Mouse (Mus musculus) olfactory bulb, adult 2 months (tissue): Measurements from ENCODE around the gene Elmod3. TPM values are rescaled to one million over a fixed set of nuclear protein-coding genes. Genes with fewer than 3 reads are reported as not detected.
"Not testable (repeated sequence)": the region's sequence is repeated elsewhere in the genome, so short reads cannot be mapped to it uniquely, and the experiment has no call there.

Experiments used
- H3K27ac ChIP-seq: fragments of 200-500 bp; 2 replicates; pipeline ENCODE4 v1.5.1; 2012; ENCODE audit warnings: low read depth, low read length; ENCODE audit not compliant: insufficient read depth
- H3K4me1 ChIP-seq: fragments of 200-500 bp; 2 replicates; pipeline ENCODE4 v1.6.1; 2012; ENCODE audit warnings: low read length; ENCODE audit not compliant: control insufficient read depth, insufficient read depth
- H3K4me3 ChIP-seq: fragments of 200-500 bp; 2 replicates; pipeline ENCODE4 v1.5.1; 2012; ENCODE audit warnings: mild to moderate bottlenecking, low read depth, low read length, moderate library complexity; ENCODE audit not compliant: insufficient read depth
- CTCF ChIP-seq: fragments of 200-500 bp; IDR thresholded peaks from 2 replicates; pipeline ENCODE4 v1.5.1; 2012; ENCODE audit warnings: low read depth, mild to moderate bottlenecking, low read length, moderate library complexity; ENCODE audit not compliant: insufficient read depth
- POLR2A ChIP-seq: fragments of 200-500 bp; IDR thresholded peaks from 2 replicates; pipeline ENCODE4 v1.6.1; 2012; ENCODE audit warnings: mild to moderate bottlenecking, low read depth, low read length, moderate library complexity; ENCODE audit not compliant: insufficient read depth
- WGBS: fragments of 180-500 bp; shearing (Covaris S2); methylation state at CpG from one replicate; pipeline ENCODE4 v1.1.7; 2018; 5-methylcytosine and 5-hydroxymethylcytosine counted together
- polyA plus RNA-seq: library from polyadenylated mRNA; stranded (reverse); fragments of >200 nt; gene quantifications from 2 replicates; pipeline ENCODE4 v1.2.4, GENCODE M21; 2012; ENCODE audit warnings: low replicate concordance; ENCODE audit not compliant: missing spikeins, insufficient read depth, insufficient read length

Gene Elmod3
- polyA plus RNA-seq, 1 experiment: not detected

GRCm38 (mm10) chr6:72547862-72548261 is 50.4 kb downstream of the Elmod3 start:
- WGBS: 92% methylated on average over 3 of the region's 3 CpGs
- H3K27ac ChIP-seq: no peak overlapping the region
- TF ChIP-seq POLR2A: no peak
- TF ChIP-seq CTCF: no peak
- peaks cover 23% of the 10 kb centered on the region for H3K4me1 ChIP-seq
- no peak overlapping the region for H3K4me3 ChIP-seq

GRCm38 (mm10) chr6:72547121-72547520 is 51.1 kb downstream of the Elmod3 start:
- WGBS: 97% methylated on average over 2 of the region's 2 CpGs
- H3K27ac ChIP-seq: no peak overlapping the region
- TF ChIP-seq CTCF (no peak), POLR2A (no peak)
- no peak overlapping the region for H3K4me3 ChIP-seq
- H3K4me1 ChIP-seq: peaks cover 20% of the 10 kb centered on the region

DNA sequence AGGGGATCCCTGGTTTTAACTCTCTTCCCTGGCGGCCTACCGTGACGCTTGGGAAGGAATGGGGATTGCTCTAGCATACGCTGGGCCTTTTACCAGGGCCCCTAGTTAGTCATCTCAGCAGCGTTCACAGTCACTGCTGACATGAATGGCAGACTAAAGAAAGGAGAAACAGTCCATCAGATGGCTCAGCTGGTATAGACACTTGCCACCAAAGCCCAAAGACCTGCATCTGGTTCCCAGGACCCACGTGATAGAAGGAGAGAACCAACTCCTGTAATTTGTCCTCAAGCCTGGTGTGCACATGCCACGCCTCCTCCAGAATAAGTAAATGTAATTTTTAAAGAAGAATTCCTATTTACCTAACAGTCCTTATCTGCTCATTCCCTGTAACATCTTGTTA is 52.8 kb downstream of the Elmod3 start:
- 78% methylated on average over 7 of the region's 7 CpGs for WGBS
- TF ChIP-seq CTCF: no peak
- TF ChIP-seq POLR2A: no peak
- Histone ChIP-seq H3K4me1 (peaks cover 17% of the 10 kb centered on the region), H3K4me3 (no peak overlapping the region), H3K27ac (no peak overlapping the region)

DNA sequence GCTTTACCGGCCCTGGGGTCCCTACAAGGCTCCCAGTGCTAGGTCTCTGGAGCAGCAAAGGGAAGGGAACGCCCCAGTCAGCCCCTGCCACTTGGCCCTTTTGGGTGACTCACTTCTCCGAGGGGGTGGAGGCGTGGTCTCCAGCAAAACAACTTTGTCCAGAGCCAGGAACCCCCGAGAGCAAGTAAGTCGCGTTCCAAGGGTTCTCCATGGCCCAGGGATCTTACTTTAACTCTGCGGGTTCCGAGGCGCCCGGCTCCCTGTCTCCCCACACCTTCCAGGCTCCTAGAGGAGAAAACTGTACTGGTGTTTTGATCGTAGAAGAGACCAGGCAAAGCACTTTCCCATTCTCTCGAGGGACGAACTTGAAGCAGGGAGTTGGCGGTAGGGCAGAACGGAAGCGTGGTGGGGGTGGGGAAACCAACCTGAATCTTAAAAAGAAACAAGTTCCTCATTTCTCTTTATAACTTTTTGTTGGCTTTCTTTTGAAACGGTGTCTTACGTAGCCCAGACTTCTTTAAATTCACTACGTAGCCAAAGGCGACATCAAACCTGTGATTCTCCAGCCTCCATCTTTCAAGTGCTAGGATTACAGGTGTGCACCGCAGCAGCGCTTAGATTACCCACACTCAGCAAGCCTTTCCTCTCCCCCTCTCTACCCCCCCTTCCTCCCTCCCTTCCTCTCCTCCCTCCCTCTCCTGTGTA is 53.8 kb downstream of the Elmod3 start, which contains the start of gene Capg:
Gene Capg, plus strand, starts transcription at position 109 of the 705 bp plus-strand sequence.
- 25% methylated on average over 23 of the region's 23 CpGs for WGBS
- no peak for TF ChIP-seq POLR2A
- no peak for TF ChIP-seq CTCF
- no peak within 1 kb of the TSS for H3K4me3 ChIP-seq
- H3K4me1 ChIP-seq: peaks cover 15% of the 10 kb centered on the region
- H3K27ac ChIP-seq: 0 out of 2 replicates have a peak within 1 kb of the TSS, but pooled peaks have one; percentile 23

DNA sequence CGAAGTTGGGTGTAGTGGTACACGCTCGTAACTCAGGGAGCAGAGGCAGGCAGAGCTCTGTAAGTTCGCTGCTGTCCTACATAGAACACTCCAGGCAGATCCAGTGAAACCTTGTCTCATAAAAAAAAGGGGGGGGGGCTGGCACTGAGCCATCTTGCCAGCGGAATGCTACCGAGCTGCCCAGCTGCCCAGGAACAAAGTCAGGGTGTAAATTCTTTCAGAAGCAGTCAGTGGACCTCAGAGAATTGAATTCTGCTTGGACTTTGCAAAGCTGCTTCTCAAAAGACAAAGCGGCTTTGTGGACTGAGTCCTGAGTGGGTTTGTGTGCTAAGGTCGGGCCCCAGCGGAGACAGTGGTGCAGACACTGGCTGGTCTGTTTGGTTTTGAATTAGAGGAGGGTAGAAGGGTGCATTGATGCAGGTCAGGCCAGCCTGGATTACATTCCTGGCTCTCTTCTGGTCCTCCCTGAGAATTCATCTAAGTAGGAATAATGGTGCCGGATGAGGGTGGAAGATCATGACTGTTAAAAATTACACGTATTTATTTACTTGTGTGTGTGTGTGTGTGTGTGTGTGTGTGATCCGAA is 54.9 kb downstream of the Elmod3 start:
- H3K4me3 ChIP-seq: no peak overlapping the region
- H3K27ac ChIP-seq: 0 out of 2 replicates have a peak overlapping the region, but pooled peaks have one; percentile 23
- WGBS: 60% methylated on average over 12 of the region's 12 CpGs
- peaks cover 13% of the 10 kb centered on the region for H3K4me1 ChIP-seq
- no peak for TF ChIP-seq POLR2A
- no peak for TF ChIP-seq CTCF

- peak overlapping the region; percentile 81 for H3K27ac ChIP-seq
- peaks cover 13% of the 10 kb centered on the region for H3K4me1 ChIP-seq
- peak overlapping the region; percentile 67 for H3K4me3 ChIP-seq
- TF ChIP-seq CTCF (no peak), POLR2A (peak; percentile 81)
- WGBS: 2% methylated on average over 16 of the region's 16 CpGs
These were observed 59.6 kb downstream of the Elmod3 start for GRCm38 (mm10) chr6:72538562-72539031.

DNA sequence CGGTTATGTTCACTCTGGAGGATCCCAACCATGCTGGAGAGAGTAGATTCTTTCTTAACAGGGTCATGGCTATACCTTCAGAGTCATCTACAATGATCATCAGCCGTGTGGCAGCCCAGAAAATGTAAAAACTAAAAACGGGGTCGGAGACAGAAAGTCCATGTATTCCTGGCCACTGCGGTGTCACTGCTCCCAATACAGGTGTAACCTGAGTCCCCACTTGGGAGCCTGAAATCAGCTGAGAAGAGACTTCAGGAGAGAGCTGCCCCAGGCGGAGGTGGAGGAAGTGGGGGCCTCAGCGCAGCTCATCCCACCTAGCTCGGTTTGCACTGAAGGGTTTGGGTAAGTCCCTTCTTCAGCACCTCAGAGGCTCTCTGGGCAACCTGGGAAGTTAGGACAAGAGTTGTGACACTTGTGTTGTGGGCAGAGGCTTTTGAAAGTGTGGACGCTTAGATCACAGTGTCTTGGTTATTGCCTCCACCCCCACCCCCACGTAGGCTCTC is 60.2 kb downstream of the Elmod3 start:
- TF ChIP-seq POLR2A (no peak), CTCF (no peak)
- Histone ChIP-seq H3K27ac (peak overlapping the region; percentile 81), H3K4me3 (peak overlapping the region; percentile 67), H3K4me1 (peaks cover 13% of the 10 kb centered on the region)
- WGBS: 58% methylated on average over 10 of the region's 10 CpGs

GRCm38 (mm10) chr6:72535165-72535564 is 63.0 kb downstream of the Elmod3 start:
- no peak overlapping the region for H3K4me3 ChIP-seq
- H3K4me1 ChIP-seq: peaks cover 16% of the 10 kb centered on the region
- peak; percentile 51 for TF ChIP-seq CTCF
- no peak for TF ChIP-seq POLR2A
- WGBS: 3% methylated on average over 9 of the region's 9 CpGs
- H3K27ac ChIP-seq: no peak overlapping the region

- Histone ChIP-seq H3K27ac (no peak overlapping the region), H3K4me3 (no peak overlapping the region), H3K4me1 (peaks cover 16% of the 10 kb centered on the region)
- peak; percentile 80 for TF ChIP-seq CTCF
- no peak for TF ChIP-seq POLR2A
- 36% methylated on average over 9 of the region's 9 CpGs for WGBS
These were observed 64.0 kb downstream of the Elmod3 start for GRCm38 (mm10) chr6:72534035-72534809.

- 16% methylated on average over 1 of the region's 1 CpGs for WGBS
- not testable (repeated sequence) for H3K4me3 ChIP-seq, H3K27ac ChIP-seq
- H3K4me1 ChIP-seq: peaks cover 13% of the 10 kb centered on the region
These were observed 64.7 kb downstream of the Elmod3 start for GRCm38 (mm10) chr6:72533555-72533954.
